Mouse (Mus musculus) hindbrain, embryonic 14.5 days (tissue): Measurements from ENCODE around the gene Sema4f. TPM values are rescaled to one million over a fixed set of nuclear protein-coding genes. Genes with fewer than 3 reads are reported as not detected.

Source experiments
- ATAC-seq: fragments of 200-750 bp; cut with Nextera tagmentation; 2 replicates; pipeline ENCODE4 v1.8.0; 2017; ENCODE audit warnings: moderate number of reproducible peaks, mild to moderate bottlenecking, moderate TSS enrichment, moderate library complexity; ENCODE audit not compliant: low FRiP score
- DNase-seq: peaks from one replicate; pipeline ENCODE4 v3.0.0-alpha.2; 2015; ENCODE audit warnings: low spot score
- H3K27ac ChIP-seq: fragments of 300-500 bp; sonication (generic); 2 replicates; pipeline ENCODE4 v1.5.1; 2014; ENCODE audit warnings: mild to moderate bottlenecking, moderate library complexity
- H3K27me3 ChIP-seq: fragments of 300-500 bp; sonication (generic); 2 replicates; pipeline ENCODE4 v1.6.1; 2014; ENCODE audit warnings: mild to moderate bottlenecking, low read length, mixed read lengths; ENCODE audit not compliant: control insufficient read depth, insufficient read depth
- H3K36me3 ChIP-seq: fragments of 300-500 bp; sonication (generic); replicated peaks from 2 replicates; pipeline ENCODE4 v1.6.1; 2014; ENCODE audit not compliant: control insufficient read depth, insufficient read depth
- H3K4me1 ChIP-seq: fragments of 300-500 bp; sonication (generic); replicated peaks from 2 replicates; pipeline ENCODE4 v1.6.1; 2014; ENCODE audit warnings: antibody characterized with exemption, low read length, mixed read lengths; ENCODE audit not compliant: control insufficient read depth, insufficient read depth
- H3K4me2 ChIP-seq: fragments of 300-500 bp; sonication (generic); replicated peaks from 2 replicates; pipeline ENCODE4 v1.6.1; 2014; ENCODE audit warnings: mild to moderate bottlenecking, moderate library complexity
- H3K4me3 ChIP-seq: fragments of 300-500 bp; sonication (generic); replicated peaks from 2 replicates; pipeline ENCODE4 v1.5.1; 2014; ENCODE audit warnings: mild to moderate bottlenecking, low read length
- H3K9ac ChIP-seq: fragments of 300-500 bp; sonication (generic); 2 replicates; pipeline ENCODE4 v1.6.1; 2014
- H3K9me3 ChIP-seq: fragments of 300-500 bp; sonication (generic); 2 replicates; pipeline ENCODE4 v1.6.1; 2016; ENCODE audit warnings: low read length; ENCODE audit not compliant: control insufficient read depth
- WGBS: fragments of 180-500 bp; shearing (Covaris S2); extraction: QIAGEN DNeasy Blood & Tissue Kit; methylation state at CpG from one replicate; pipeline ENCODE4 v1.1.7; 2014; 5-methylcytosine and 5-hydroxymethylcytosine counted together
- polyA plus RNA-seq: library from polyadenylated mRNA; unstranded; fragments of >200 nt; fragmentation: Nextera tagmentation; extraction: Ambion mirVana; gene quantifications from 2 replicates; pipeline ENCODE4 v1.2.1, GENCODE M21; 2014

The Sema4f gene
- polyA plus RNA-seq, 1 experiment from 2014 or later = 14.0 TPM

DNA sequence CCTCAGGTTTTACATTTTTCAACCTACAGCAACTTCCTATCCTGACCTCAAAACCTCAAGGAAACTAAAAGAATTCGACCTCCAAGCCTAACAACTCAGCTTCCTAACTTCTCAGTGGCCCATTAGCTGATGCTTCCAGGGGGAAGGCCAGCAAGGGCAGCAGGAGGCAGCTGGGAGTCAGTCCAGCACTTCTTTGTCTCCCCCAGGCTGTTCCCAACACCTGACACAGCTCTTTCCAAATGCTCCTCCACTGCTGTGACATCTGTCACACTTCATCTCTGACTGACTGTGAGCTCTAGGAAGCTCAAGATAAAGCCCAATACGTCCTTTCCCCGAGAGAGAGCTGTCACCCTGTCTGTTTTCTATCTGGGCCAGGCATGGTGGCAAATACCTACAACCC, 55.0 kb downstream of the Sema4f start:
- Histone ChIP-seq H3K4me1 (no peaks in the 10 kb centered on the region), H3K4me3 (no peak overlapping the region), H3K36me3 (no peaks in the 10 kb centered on the region), H3K27ac (no peak overlapping the region), H3K9me3 (no peaks in the 10 kb centered on the region), H3K27me3 (no peaks in the 10 kb centered on the region), H3K9ac (no peak overlapping the region), H3K4me2 (no peak overlapping the region)
- 63% methylated on average over 3 of the region's 3 CpGs for WGBS
- ATAC-seq = no peak
- DNase-seq = no peak

DNA sequence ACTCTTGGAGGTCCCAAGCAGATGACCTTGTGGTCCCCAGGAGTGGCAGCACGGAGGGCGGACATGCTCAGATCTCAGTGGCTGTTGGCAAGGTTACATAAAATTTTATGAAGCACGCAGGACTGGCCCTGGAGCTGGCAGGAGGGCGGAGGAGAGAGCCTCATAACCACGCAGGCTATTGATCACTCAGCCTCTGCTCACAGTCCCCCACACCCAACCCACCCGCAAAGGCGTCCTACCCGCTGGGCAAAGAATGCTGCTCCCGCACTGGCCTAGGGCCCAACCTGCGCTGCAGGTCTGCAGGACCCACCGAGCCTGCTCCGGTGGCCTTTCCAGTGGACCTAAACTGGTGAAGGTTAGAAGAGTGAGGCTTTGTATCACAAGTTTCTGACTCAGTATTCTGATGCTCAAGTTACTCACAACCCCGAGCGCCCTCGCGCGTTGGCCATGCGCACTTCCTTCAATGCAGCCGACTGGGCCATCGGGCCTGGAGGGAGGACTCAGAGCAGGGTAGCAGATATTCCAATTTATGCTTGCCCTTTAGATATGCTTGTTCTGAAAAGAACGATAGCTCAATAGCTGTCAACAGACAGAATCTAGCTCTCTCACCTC, 58.0 kb downstream of the Sema4f start:
- Histone ChIP-seq H3K9me3 (no peaks in the 10 kb centered on the region), H3K4me2 (0 out of 2 replicates have a peak overlapping the region, but pooled peaks have one; percentile 6), H3K9ac (no peak overlapping the region; the same call in 1 of the 2 replicates), H3K4me3 (no peak overlapping the region), H3K4me1 (no peaks in the 10 kb centered on the region), H3K27me3 (no peaks in the 10 kb centered on the region), H3K36me3 (no peaks in the 10 kb centered on the region), H3K27ac (no peak overlapping the region)
- WGBS = 42% methylated on average over 21 of the region's 21 CpGs
- ATAC-seq = no peak
- peak; percentile 55 for DNase-seq

DNA sequence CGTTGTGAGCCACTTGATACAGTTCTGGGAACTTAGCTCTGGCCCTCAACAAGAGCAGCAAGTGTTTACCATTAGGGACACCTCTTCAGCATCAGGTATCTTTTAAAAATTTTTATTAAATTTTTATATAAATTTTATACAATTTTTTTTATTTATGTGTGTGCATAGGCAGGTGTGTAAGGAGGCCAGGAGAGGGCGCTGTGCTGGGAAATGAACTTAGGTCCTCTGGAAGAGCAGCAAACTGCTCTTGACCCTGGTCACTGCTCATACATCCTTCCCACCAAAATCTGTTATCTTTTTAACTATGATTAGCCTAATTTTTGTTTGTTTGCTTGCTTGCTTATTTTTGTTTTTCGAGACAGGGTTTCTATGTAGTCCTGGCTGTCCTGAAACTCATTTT, 58.8 kb downstream of the Sema4f start:
- DNase-seq = no peak
- Histone ChIP-seq H3K4me2 (no peak overlapping the region), H3K36me3 (no peaks in the 10 kb centered on the region), H3K27ac (no peak overlapping the region), H3K9ac (no peak overlapping the region), H3K27me3 (no peaks in the 10 kb centered on the region), H3K4me3 (no peak overlapping the region), H3K4me1 (no peaks in the 10 kb centered on the region), H3K9me3 (no peaks in the 10 kb centered on the region)
- 82% methylated on average over 3 of the region's 3 CpGs for WGBS
- ATAC-seq = no peak

DNA sequence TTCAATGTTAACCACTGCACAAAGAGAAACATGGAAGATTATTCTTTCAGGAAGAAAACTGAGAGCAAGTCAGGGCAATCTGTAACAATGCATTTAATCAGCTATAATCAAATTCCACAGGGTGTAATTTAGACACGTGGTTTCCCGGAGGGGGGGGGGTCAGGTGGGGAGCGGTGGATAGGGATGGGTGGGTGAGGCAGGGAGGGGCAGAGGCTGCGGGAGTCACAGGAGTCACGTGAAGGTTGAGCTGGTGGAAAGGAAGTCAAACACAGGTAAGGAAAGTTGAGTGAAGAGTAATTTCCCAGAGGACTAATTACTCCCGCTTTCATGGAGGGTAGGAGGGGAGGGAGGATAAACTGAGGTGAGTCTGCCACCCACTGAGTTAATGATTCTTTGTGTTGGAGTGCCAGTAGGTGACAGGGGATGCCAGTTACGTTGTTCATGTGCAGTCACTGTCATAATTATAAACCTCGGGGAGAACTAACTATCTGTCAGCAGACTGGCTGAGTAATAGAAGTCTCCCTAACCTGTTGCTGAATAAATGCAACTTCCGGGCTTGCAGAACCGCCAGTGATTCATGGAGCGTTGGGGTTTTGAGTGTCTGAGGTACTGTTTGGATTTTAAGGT, 60.0 kb downstream of the Sema4f start:
- H3K9ac ChIP-seq = no peak overlapping the region
- H3K9me3 ChIP-seq = no peaks in the 10 kb centered on the region
- no peaks in the 10 kb centered on the region for H3K36me3 ChIP-seq
- no peaks in the 10 kb centered on the region for H3K4me1 ChIP-seq
- DNase-seq = no peak
- no peak overlapping the region for H3K4me3 ChIP-seq
- no peak overlapping the region for H3K27ac ChIP-seq
- no peak for ATAC-seq
- 73% methylated on average over 11 of the region's 11 CpGs for WGBS
- H3K4me2 ChIP-seq = no peak overlapping the region
- H3K27me3 ChIP-seq = no peaks in the 10 kb centered on the region

DNA sequence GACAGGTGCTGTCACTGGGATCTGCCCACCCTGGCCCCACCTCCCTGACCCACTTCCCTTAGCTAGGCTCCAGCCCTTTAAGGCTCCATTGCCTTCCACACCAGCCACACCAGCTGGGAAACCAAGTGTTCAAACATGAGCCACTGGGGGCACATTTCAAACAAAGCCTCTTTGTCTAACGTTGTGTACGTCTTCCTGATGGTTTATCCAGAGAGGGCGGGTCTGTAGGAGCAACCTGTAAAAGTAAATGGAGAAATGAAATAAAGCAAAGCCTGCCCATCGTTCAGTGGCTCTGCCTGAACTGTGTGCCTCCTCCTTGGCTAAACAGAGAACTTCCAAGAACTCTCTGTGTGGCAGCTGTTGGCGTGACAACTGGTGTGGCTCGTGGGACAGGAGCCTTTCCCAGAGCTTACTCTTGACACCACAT, 64.0 kb downstream of the Sema4f start:
- Histone ChIP-seq H3K4me1 (no peaks in the 10 kb centered on the region), H3K36me3 (no peaks in the 10 kb centered on the region), H3K9me3 (no peaks in the 10 kb centered on the region), H3K4me2 (no peak overlapping the region), H3K9ac (no peak overlapping the region), H3K4me3 (no peak overlapping the region), H3K27me3 (no peaks in the 10 kb centered on the region), H3K27ac (no peak overlapping the region)
- no peak for DNase-seq
- ATAC-seq = no peak
- 72% methylated on average over 6 of the region's 6 CpGs for WGBS

DNA sequence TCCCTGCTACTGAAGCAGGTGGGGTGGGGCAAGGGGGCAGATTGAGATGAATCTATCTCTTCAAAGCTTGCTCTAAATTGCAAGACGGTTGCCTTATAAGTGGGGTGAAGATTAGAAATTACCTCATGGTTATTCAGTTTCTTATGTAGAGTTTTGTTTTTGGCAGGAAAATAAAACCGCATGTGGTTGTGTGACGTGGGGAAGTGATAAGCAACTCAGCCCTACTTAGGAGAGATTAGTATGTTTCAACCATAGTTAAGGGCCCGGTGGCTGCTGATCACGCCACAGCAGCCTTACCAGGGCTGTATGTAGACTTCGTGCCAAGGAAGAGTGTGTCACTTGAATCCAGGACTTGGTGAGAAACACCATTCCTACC, 67.2 kb downstream of the Sema4f start:
- no peak overlapping the region for H3K27ac ChIP-seq
- no peaks in the 10 kb centered on the region for H3K36me3 ChIP-seq
- no peak for ATAC-seq
- no peak overlapping the region for H3K4me3 ChIP-seq
- no peak overlapping the region for H3K4me2 ChIP-seq
- H3K9me3 ChIP-seq = no peaks in the 10 kb centered on the region
- WGBS = 93% methylated on average over 6 of the region's 6 CpGs
- DNase-seq = no peak
- H3K9ac ChIP-seq = no peak overlapping the region
- no peaks in the 10 kb centered on the region for H3K4me1 ChIP-seq
- H3K27me3 ChIP-seq = no peaks in the 10 kb centered on the region

DNA sequence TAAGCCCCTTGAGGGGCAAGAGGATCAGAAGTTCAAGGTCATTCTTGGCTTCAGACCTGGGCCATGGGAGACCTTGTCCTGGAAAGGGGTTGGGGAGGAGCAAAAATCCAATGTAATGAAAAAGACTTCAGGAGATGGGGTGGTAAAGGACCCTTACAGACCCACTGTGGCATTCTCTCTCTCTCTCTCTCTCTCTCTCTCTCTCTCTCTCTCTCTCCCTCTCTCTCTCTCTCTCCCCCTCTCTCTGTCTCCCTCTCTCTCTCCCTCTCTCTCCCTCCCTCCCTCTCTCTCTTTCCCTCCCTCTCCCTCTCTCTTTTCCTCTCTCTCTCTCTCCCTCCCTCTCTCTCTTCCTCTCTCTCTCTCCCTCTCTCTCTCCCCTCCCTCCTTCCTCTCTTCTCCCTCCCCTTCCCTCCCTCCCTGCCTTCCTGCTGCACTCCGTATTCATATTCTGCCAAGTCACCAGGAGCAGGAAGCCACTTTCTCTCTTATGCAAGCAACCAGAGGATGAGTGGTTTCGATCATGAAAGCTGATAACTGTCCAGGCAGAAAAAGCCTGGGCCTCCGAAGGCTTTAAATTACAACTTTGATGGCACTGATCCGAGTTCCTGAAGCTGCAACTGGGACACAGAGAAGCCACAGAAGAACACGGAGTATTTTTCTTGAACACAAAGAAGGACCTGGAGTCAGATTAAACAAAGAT, 67.8 kb downstream of the Sema4f start:
- Histone ChIP-seq H3K27me3 (no peaks in the 10 kb centered on the region), H3K4me2 (no peak overlapping the region), H3K4me1 (no peaks in the 10 kb centered on the region), H3K27ac (no peak overlapping the region), H3K4me3 (no peak overlapping the region), H3K36me3 (no peaks in the 10 kb centered on the region), H3K9ac (no peak overlapping the region), H3K9me3 (no peaks in the 10 kb centered on the region; the same call in 1 of the 2 replicates)
- ATAC-seq = no peak
- 46% methylated on average over 5 of the region's 5 CpGs for WGBS
- DNase-seq = no peak

DNA sequence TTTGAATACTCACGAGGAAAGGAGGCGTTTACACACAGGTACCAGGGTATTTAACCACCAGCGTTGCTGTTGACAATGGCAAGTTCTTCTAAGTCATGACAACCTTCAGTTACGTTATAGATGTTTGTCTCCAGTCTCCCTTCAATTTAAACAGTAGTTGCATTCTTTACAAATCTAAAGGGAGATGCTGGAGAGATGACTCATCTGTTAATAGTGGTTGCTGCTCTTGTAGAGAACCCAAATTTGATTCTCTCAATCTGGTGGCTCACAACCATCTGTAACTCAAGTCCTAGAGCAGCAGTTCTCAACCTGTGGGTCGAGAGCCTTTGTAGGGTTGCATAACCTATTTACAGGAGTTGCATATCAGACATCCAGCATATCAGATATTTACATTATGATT, 71.1 kb downstream of the Sema4f start:
- H3K4me1 ChIP-seq = no peaks in the 10 kb centered on the region
- no peaks in the 10 kb centered on the region for H3K36me3 ChIP-seq
- no peaks in the 10 kb centered on the region; the same call in 1 of the 2 replicates for H3K9me3 ChIP-seq
- DNase-seq (no peak), ATAC-seq (no peak)
- WGBS = 84% methylated on average over 5 of the region's 5 CpGs
- no peak overlapping the region for H3K27ac ChIP-seq
- H3K4me2 ChIP-seq = no peak overlapping the region
- no peak overlapping the region for H3K4me3 ChIP-seq
- no peaks in the 10 kb centered on the region for H3K27me3 ChIP-seq
- H3K9ac ChIP-seq = no peak overlapping the region

DNA sequence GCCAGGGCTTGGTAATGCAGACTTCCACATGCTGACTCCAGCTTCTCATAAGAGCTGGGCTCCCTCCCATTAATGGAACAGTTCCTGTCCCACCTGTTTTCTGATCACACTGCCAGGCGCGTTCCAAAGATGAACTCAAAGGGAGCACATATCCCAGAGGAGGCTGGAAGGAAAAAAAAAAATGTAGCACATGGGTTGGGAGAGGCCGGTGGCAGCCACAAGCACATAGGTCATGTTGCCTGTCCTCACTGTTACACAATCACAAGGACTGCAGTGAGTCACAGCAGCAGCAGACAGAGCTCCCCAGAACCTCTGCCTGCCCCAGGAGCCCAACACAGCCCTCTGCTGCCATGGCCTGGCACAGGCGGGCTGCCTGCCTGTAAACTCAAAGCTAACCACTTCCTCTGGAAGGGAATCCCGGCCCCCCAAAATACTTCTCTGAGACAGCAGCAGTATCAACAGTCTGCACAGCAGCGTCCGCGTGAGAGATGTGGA, 76.1 kb downstream of the Sema4f start:
- WGBS = 92% methylated on average over 8 of the region's 8 CpGs
- no peaks in the 10 kb centered on the region for H3K27me3 ChIP-seq
- ATAC-seq = no peak
- no peak overlapping the region for H3K9ac ChIP-seq
- H3K4me2 ChIP-seq = no peak overlapping the region
- no peak for DNase-seq
- H3K36me3 ChIP-seq = no peaks in the 10 kb centered on the region
- no peak overlapping the region for H3K27ac ChIP-seq
- H3K4me1 ChIP-seq = no peaks in the 10 kb centered on the region
- no peaks in the 10 kb centered on the region; the same call in 1 of the 2 replicates for H3K9me3 ChIP-seq
- no peak overlapping the region for H3K4me3 ChIP-seq
